Mouse (Mus musculus): ENCODE data around the gene Fam69a.

DNA sequence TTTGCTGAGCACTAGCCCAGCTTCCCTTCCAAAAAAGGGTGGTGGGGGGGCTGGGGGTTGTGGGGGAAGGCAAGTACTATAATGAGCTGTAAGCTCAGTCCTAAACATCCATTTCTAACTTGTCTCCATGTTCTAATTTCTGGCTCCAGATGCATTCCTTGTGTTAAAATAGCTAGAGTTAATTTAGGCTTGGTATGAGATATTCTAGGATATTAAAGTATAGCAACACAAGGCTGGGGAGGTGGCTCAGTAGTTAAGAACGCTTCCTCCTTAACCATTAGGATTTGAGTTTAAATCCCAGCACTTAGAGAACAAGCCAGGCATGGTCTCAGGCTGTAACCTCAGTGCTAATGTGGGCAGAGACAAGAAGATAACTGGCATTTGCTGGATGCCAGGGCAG, 90.6 kb downstream of the Fam69a start:
- TF ChIP-seq CTCF (IDR thresholded peaks at IDR 0.05; ENCODE audit: control insufficient read depth, insufficient read depth, low read length): no peak
- no peak for TF ChIP-seq POLR2A (IDR thresholded peaks at IDR 0.05; ENCODE audit: borderline replicate concordance, control insufficient read depth, low read depth, low read length)
